Mouse (Mus musculus): ENCODE measurements around the gene Pde1c. TPM values are rescaled to one million over a fixed set of nuclear protein-coding genes. Genes with fewer than 3 reads are reported as not detected.

The Pde1c gene
- polyA plus RNA-seq, 2 experiments = 0.45 to 0.46 TPM

GRCm38 (mm10) chr6:56422866-56423265, 146.0 kb downstream of the Pde1c start:
- Histone ChIP-seq H3K4me3 (ENCODE audit: insufficient read depth in 1 of 2, low read depth in 2 of 2, low read length in 2 of 2) (no peak overlapping the region), H3K36me3 (replicated peaks; ENCODE audit: control insufficient read depth, insufficient read depth, low read depth) (no peaks in the 10 kb centered on the region), H3K4me1 (replicated peaks; ENCODE audit: control insufficient read depth in 2 of 2, insufficient read depth in 2 of 2, low read length in 1 of 2) (no peaks in the 10 kb centered on the region), H3K27ac (no peak overlapping the region), H3K4me2 (ENCODE audit: low read depth) (no peak overlapping the region), H3K9me3 (ENCODE audit: control insufficient read depth, low read length) (no peaks in the 10 kb centered on the region), H3K9ac (replicated peaks) (no peak overlapping the region), H3K27me3 (ENCODE audit: control insufficient read depth, insufficient read depth, low read length) (no peaks in the 10 kb centered on the region)
- ATAC-seq (ENCODE audit: insufficient read depth) (no peak), DNase-seq (ENCODE audit: low read depth in 3 of 3, low spot score in 3 of 3) (no peak)
- 45% methylated on average over 3 of the region's 3 CpGs for WGBS (ENCODE audit: insufficient replicate concordance)
- TF ChIP-seq EP300 (IDR thresholded peaks at IDR 0.05; ENCODE audit: low read depth) = no peak
- TF ChIP-seq CTCF (IDR thresholded peaks at IDR 0.05; ENCODE audit: low read depth) = no peak

- H3K27me3 ChIP-seq (ENCODE audit: control insufficient read depth, insufficient read depth, low read length) = no peaks in the 10 kb centered on the region
- no peak overlapping the region for H3K4me2 ChIP-seq (ENCODE audit: low read depth)
- H3K9me3 ChIP-seq (ENCODE audit: control insufficient read depth, low read length) = no peaks in the 10 kb centered on the region
- H3K36me3 ChIP-seq (replicated peaks; ENCODE audit: control insufficient read depth, insufficient read depth, low read depth) = no peaks in the 10 kb centered on the region
- no peaks in the 10 kb centered on the region for H3K4me1 ChIP-seq (replicated peaks; ENCODE audit: control insufficient read depth in 2 of 2, insufficient read depth in 2 of 2, low read length in 1 of 2)
- ATAC-seq (ENCODE audit: insufficient read depth) (no peak), DNase-seq (ENCODE audit: low read depth in 3 of 3, low spot score in 3 of 3) (no peak)
- WGBS (ENCODE audit: insufficient replicate concordance) = 60% methylated on average over 4 of the region's 4 CpGs
- H3K27ac ChIP-seq = no peak overlapping the region
- H3K4me3 ChIP-seq (ENCODE audit: insufficient read depth in 1 of 2, low read depth in 2 of 2, low read length in 2 of 2) = no peak overlapping the region
- no peak for TF ChIP-seq EP300 (IDR thresholded peaks at IDR 0.05; ENCODE audit: low read depth)
- TF ChIP-seq CTCF (IDR thresholded peaks at IDR 0.05; ENCODE audit: low read depth) = no peak
- H3K9ac ChIP-seq (replicated peaks) = no peak overlapping the region
Measured at GRCm38 (mm10) chr6:56416191-56416590, 152.7 kb downstream of the Pde1c start.

GRCm38 (mm10) chr6:56389178-56389577, 179.7 kb downstream of the Pde1c start:
- no peak for DNase-seq (ENCODE audit: low read depth in 3 of 3, low spot score in 3 of 3)
- Histone ChIP-seq H3K9ac (replicated peaks) (no peak overlapping the region), H3K27ac (no peak overlapping the region), H3K9me3 (ENCODE audit: control insufficient read depth, low read length) (no peaks in the 10 kb centered on the region), H3K4me2 (ENCODE audit: low read depth) (no peak overlapping the region), H3K27me3 (ENCODE audit: control insufficient read depth, insufficient read depth, low read length) (no peaks in the 10 kb centered on the region), H3K36me3 (replicated peaks; ENCODE audit: control insufficient read depth, insufficient read depth, low read depth) (no peaks in the 10 kb centered on the region), H3K4me3 (ENCODE audit: insufficient read depth in 1 of 2, low read depth in 2 of 2, low read length in 2 of 2) (no peak overlapping the region), H3K4me1 (replicated peaks; ENCODE audit: control insufficient read depth in 2 of 2, insufficient read depth in 2 of 2, low read length in 1 of 2) (no peaks in the 10 kb centered on the region)
- WGBS (ENCODE audit: insufficient replicate concordance) = 56% methylated on average over 5 of the region's 5 CpGs
- TF ChIP-seq CTCF (IDR thresholded peaks at IDR 0.05; ENCODE audit: low read depth) (no peak), EP300 (IDR thresholded peaks at IDR 0.05; ENCODE audit: low read depth) (no peak)
- ATAC-seq (ENCODE audit: insufficient read depth) = no peak

- no peak for TF ChIP-seq EP300 (IDR thresholded peaks at IDR 0.05; ENCODE audit: low read depth)
- TF ChIP-seq CTCF (IDR thresholded peaks at IDR 0.05; ENCODE audit: low read depth) = no peak
- 65% methylated on average over 3 of the region's 3 CpGs for WGBS (ENCODE audit: insufficient replicate concordance)
- Histone ChIP-seq H3K4me3 (ENCODE audit: insufficient read depth in 1 of 2, low read depth in 2 of 2, low read length in 2 of 2) (no peak overlapping the region), H3K9me3 (ENCODE audit: control insufficient read depth, low read length) (no peaks in the 10 kb centered on the region), H3K4me1 (replicated peaks; ENCODE audit: control insufficient read depth in 2 of 2, insufficient read depth in 2 of 2, low read length in 1 of 2) (no peaks in the 10 kb centered on the region), H3K27me3 (ENCODE audit: control insufficient read depth, insufficient read depth, low read length) (no peaks in the 10 kb centered on the region), H3K9ac (replicated peaks) (no peak overlapping the region), H3K27ac (no peak overlapping the region), H3K4me2 (ENCODE audit: low read depth) (no peak overlapping the region), H3K36me3 (replicated peaks; ENCODE audit: control insufficient read depth, insufficient read depth, low read depth) (no peaks in the 10 kb centered on the region)
- ATAC-seq (ENCODE audit: insufficient read depth) = no peak
- DNase-seq (ENCODE audit: low read depth in 3 of 3, low spot score in 3 of 3) = no peak
Measured at GRCm38 (mm10) chr6:56376359-56376758, 192.5 kb downstream of the Pde1c start.

GRCm38 (mm10) chr6:56374180-56374579, 194.7 kb downstream of the Pde1c start:
- Histone ChIP-seq H3K27ac (no peak overlapping the region), H3K4me2 (ENCODE audit: low read depth) (no peak overlapping the region), H3K36me3 (replicated peaks; ENCODE audit: control insufficient read depth, insufficient read depth, low read depth) (no peaks in the 10 kb centered on the region), H3K4me3 (ENCODE audit: insufficient read depth in 1 of 2, low read depth in 2 of 2, low read length in 2 of 2) (no peak overlapping the region), H3K9me3 (ENCODE audit: control insufficient read depth, low read length) (no peaks in the 10 kb centered on the region), H3K9ac (replicated peaks) (no peak overlapping the region), H3K27me3 (ENCODE audit: control insufficient read depth, insufficient read depth, low read length) (no peaks in the 10 kb centered on the region), H3K4me1 (replicated peaks; ENCODE audit: control insufficient read depth in 2 of 2, insufficient read depth in 2 of 2, low read length in 1 of 2) (no peaks in the 10 kb centered on the region)
- DNase-seq (ENCODE audit: low read depth in 3 of 3, low spot score in 3 of 3) (no peak), ATAC-seq (ENCODE audit: insufficient read depth) (no peak)
- TF ChIP-seq CTCF (IDR thresholded peaks at IDR 0.05; ENCODE audit: low read depth) = no peak
- TF ChIP-seq EP300 (IDR thresholded peaks at IDR 0.05; ENCODE audit: low read depth) = no peak
- WGBS (ENCODE audit: insufficient replicate concordance) = 73% methylated on average over 5 of the region's 5 CpGs
